Mouse (Mus musculus) embryonic facial prominence, embryonic 11.5 days (tissue): ENCODE measurements around the gene Phc2. TPM values are rescaled to one million over a fixed set of nuclear protein-coding genes. Genes with fewer than 3 reads are reported as not detected.
A peak's percentile ranks its signal among the peaks of the same experiment; 100 is the strongest.

Experiments used
- ATAC-seq: fragments of 200-750 bp; cut with Nextera tagmentation; replicated peaks from 2 replicates; pipeline ENCODE4 v1.8.0; 2017; ENCODE audit warnings: low read depth; ENCODE audit not compliant: insufficient number of reproducible peaks, low FRiP score, low TSS enrichment
- DNase-seq: peaks from one replicate; pipeline ENCODE4 v3.0.0-alpha.2; 2015; ENCODE audit warnings: low spot score
- H3K27ac ChIP-seq: fragments of 300-500 bp; sonication (generic); replicated peaks from 2 replicates; pipeline ENCODE4 v1.5.1; 2014; ENCODE audit warnings: mild to moderate bottlenecking, low read depth, low read length, control low read depth
- H3K27me3 ChIP-seq: fragments of 300-500 bp; sonication (generic); 2 replicates; pipeline ENCODE4 v1.6.1; 2014; ENCODE audit warnings: mild to moderate bottlenecking, low read length, moderate library complexity, mixed read lengths; ENCODE audit not compliant: control insufficient read depth, insufficient read depth
- H3K36me3 ChIP-seq: fragments of 300-500 bp; sonication (generic); replicated peaks from 2 replicates; pipeline ENCODE4 v1.6.1; 2014; ENCODE audit warnings: low read depth, mild to moderate bottlenecking, low read length, moderate library complexity, mixed read lengths; ENCODE audit not compliant: control insufficient read depth, insufficient read depth
- H3K4me1 ChIP-seq: fragments of 300-500 bp; sonication (generic); 2 replicates; pipeline ENCODE4 v1.6.1; 2014; ENCODE audit warnings: low read length, mixed read lengths; ENCODE audit not compliant: control insufficient read depth, insufficient read depth
- H3K4me2 ChIP-seq: fragments of 300-500 bp; sonication (generic); 2 replicates; pipeline ENCODE4 v1.6.1; 2014; ENCODE audit warnings: low read depth, mild to moderate bottlenecking, control low read depth, low read length, moderate library complexity
- H3K4me3 ChIP-seq: fragments of 300-500 bp; sonication (generic); 2 replicates; pipeline ENCODE4 v1.5.1; 2014; ENCODE audit warnings: low read depth, low read length, control low read depth
- H3K9ac ChIP-seq: fragments of 300-500 bp; sonication (generic); replicated peaks from 2 replicates; pipeline ENCODE4 v1.6.1; 2014; ENCODE audit warnings: mild to moderate bottlenecking, control low read depth, low read length
- H3K9me3 ChIP-seq: fragments of 300-500 bp; sonication (generic); replicated peaks from 2 replicates; pipeline ENCODE4 v1.6.1; 2016; ENCODE audit warnings: mild to moderate bottlenecking, low read length, inconsistent platforms, mixed read lengths; ENCODE audit not compliant: control insufficient read depth
- WGBS: fragments of 180-500 bp; shearing (Covaris S2); extraction: QIAGEN DNeasy Blood & Tissue Kit; methylation state at CpG from one replicate; pipeline ENCODE4 v1.1.7; 2014; 5-methylcytosine and 5-hydroxymethylcytosine counted together
- polyA plus RNA-seq: library from polyadenylated mRNA; unstranded; fragments of >200 nt; fragmentation: Nextera tagmentation; extraction: Ambion mirVana; gene quantifications from 2 replicates; pipeline ENCODE4 v1.2.1, GENCODE M21; 2014

Gene Phc2
- polyA plus RNA-seq, 1 experiment from 2014 or later = 68.0 TPM

- no peaks in the 10 kb centered on the region for H3K27me3 ChIP-seq
- no peak for ATAC-seq
- no peaks in the 10 kb centered on the region; the same call in 1 of the 2 replicates for H3K4me1 ChIP-seq
- WGBS = 63% methylated on average over 10 of the region's 10 CpGs
- H3K4me3 ChIP-seq = no peak overlapping the region
- no peak overlapping the region for H3K9ac ChIP-seq
- DNase-seq = no peak
- no peaks in the 10 kb centered on the region for H3K9me3 ChIP-seq
- H3K4me2 ChIP-seq = no peak overlapping the region
- H3K36me3 ChIP-seq = no peaks in the 10 kb centered on the region
- H3K27ac ChIP-seq = no peak overlapping the region
These were observed 18.5 kb upstream of the Phc2 start for GRCm38 (mm10) chr4:128635894-128636585.

- ATAC-seq = no peak
- DNase-seq = no peak
- H3K4me2 ChIP-seq = no peak overlapping the region
- H3K9me3 ChIP-seq = no peaks in the 10 kb centered on the region
- no peaks in the 10 kb centered on the region for H3K36me3 ChIP-seq
- no peaks in the 10 kb centered on the region for H3K27me3 ChIP-seq
- no peaks in the 10 kb centered on the region; the same call in 1 of the 2 replicates for H3K4me1 ChIP-seq
- no peak overlapping the region for H3K4me3 ChIP-seq
- WGBS = 38% methylated on average over 11 of the region's 11 CpGs
- H3K9ac ChIP-seq = no peak overlapping the region
- H3K27ac ChIP-seq = no peak overlapping the region
These were observed 17.3 kb upstream of the Phc2 start for GRCm38 (mm10) chr4:128637250-128637649.

DNA sequence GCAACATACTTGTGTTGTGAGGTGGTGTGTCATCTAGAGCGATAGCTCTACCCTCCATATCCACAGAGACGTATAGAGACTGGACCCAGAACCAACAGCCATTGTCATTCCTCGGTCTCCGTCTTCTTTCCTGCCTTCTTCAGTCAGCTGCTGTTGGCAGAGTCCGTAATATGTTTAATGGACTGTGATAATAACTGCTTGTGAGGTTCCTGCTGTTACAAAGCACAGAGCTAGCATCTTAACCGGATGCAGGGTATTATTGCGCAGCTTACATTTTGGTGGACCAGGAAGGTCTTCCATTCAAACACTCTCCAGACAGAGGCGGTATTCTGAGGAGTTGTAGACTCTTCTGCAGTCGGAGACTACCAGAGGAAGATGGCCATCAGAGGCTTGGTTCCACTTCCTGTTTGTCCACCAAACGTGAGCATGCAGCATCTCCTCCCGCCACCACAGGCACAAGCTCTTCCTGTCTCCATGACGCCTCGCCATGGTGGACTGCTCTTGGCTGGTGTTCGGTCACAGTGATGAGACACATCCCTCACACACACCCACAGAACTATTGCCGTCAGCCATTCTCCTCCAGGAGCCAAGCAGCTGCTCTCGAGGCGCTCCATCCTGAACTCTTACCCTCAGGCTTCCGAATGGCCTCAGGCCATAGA is 16.1 kb upstream of the Phc2 start:
- Histone ChIP-seq H3K4me2 (no peak overlapping the region), H3K9ac (no peak overlapping the region), H3K4me1 (no peaks in the 10 kb centered on the region; the same call in 1 of the 2 replicates), H3K9me3 (no peaks in the 10 kb centered on the region), H3K4me3 (no peak overlapping the region), H3K27ac (no peak overlapping the region), H3K36me3 (no peaks in the 10 kb centered on the region), H3K27me3 (no peaks in the 10 kb centered on the region)
- no peak for ATAC-seq
- 85% methylated on average over 18 of the region's 18 CpGs for WGBS
- DNase-seq = no peak

DNA sequence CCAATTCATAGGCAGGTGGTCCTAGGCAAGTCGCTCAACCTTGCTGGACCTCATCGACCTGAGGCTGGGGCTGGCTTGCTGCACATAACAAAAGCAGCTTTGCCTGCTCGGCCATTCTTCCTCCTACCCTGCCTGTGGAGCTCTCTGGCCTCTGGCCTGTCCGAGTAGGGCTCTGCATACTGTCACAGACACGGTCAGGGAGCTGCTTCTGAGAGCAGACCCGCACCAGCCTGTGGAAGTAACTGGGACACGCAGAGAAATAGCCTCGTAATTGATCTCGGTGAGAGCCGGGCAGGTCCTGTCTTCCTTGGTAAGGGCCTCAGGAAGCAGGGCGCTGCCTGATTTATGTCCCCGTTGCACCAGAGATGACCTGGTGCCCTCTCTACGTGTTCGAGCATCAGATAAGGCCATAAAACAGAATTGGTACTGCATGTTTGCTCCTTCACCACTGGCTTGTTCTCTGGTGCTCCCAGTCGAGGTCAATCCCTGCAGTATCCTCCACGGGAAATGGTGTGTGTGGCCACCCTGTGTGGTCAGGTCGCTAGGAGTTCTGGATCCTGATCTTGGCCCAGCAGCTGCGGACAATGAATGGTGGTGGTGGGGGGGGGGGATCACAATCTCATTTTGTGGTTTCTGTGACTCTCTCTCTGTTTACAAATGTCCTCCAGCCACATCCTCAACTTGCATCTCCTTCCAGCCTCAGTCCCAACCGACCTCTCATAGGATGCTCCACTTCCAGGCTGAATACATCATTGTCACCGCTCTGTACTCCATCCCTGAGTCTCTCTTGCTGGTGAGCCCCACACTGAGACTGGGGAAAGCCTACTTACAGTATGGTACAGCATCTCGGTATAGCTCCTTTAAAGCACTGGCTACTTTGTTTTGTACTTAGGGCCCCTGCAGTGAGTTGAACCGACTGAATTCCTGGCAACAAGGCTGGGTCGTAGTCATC is 12.5 kb upstream of the Phc2 start:
- H3K4me1 ChIP-seq = peaks cover 3% of the 10 kb centered on the region; the same call in 1 of the 2 replicates
- H3K27me3 ChIP-seq = no peaks in the 10 kb centered on the region
- WGBS = 53% methylated on average over 23 of the region's 23 CpGs
- H3K27ac ChIP-seq = no peak overlapping the region
- H3K4me2 ChIP-seq = no peak overlapping the region
- no peaks in the 10 kb centered on the region for H3K9me3 ChIP-seq
- H3K4me3 ChIP-seq = no peak overlapping the region
- H3K36me3 ChIP-seq = no peaks in the 10 kb centered on the region
- no peak for DNase-seq
- H3K9ac ChIP-seq = no peak overlapping the region
- no peak for ATAC-seq

GRCm38 (mm10) chr4:128645896-128646295 is 8.6 kb upstream of the Phc2 start:
- WGBS = 31% methylated on average over 6 of the region's 6 CpGs
- ATAC-seq = no peak
- Histone ChIP-seq H3K27ac (no peak overlapping the region), H3K27me3 (no peaks in the 10 kb centered on the region), H3K4me3 (no peak overlapping the region), H3K9me3 (no peaks in the 10 kb centered on the region), H3K36me3 (no peaks in the 10 kb centered on the region), H3K4me1 (0 out of 2 replicates have a peak, but pooled peaks cover 3% of the 10 kb centered on the region), H3K4me2 (no peak overlapping the region), H3K9ac (no peak overlapping the region)
- DNase-seq = peak; percentile 57

DNA sequence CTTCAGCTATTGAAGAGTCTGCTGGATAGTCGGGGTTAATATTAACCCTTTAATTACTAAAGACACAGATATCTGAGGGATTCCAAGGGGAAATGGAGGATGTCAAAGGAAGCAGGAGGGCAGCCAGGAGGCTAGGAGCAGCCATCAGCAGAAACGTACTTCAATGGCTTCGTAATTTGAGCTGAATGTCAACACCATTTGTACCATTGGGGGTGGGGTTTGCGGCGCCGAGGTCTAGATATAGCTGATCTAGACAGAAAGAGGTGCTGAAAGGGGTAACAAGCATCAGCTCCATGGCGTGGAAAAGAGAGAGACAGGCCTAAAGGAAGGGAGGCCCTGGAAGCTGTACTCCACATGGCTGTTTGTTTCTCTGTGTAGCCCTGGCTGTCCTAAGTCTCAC is 7.7 kb upstream of the Phc2 start:
- Histone ChIP-seq H3K4me1 (0 out of 2 replicates have a peak, but pooled peaks cover 3% of the 10 kb centered on the region), H3K27ac (no peak overlapping the region)

GRCm38 (mm10) chr4:128648567-128649255 is 5.8 kb upstream of the Phc2 start:
- Histone ChIP-seq H3K4me1 (0 out of 2 replicates have a peak, but pooled peaks cover 3% of the 10 kb centered on the region), H3K4me2 (no peak overlapping the region), H3K9me3 (no peaks in the 10 kb centered on the region), H3K36me3 (no peaks in the 10 kb centered on the region), H3K9ac (no peak overlapping the region), H3K27me3 (no peaks in the 10 kb centered on the region), H3K27ac (no peak overlapping the region), H3K4me3 (no peak overlapping the region)
- WGBS = 55% methylated on average over 8 of the region's 8 CpGs
- ATAC-seq (no peak), DNase-seq (no peak)

More for the DNA sequence above, 7.7 kb upstream of the Phc2 start:
- H3K27me3 ChIP-seq = no peaks in the 10 kb centered on the region
- 25% methylated on average over 7 of the region's 7 CpGs for WGBS
- H3K9me3 ChIP-seq = no peaks in the 10 kb centered on the region
- no peak overlapping the region for H3K4me3 ChIP-seq
- ATAC-seq (no peak), DNase-seq (peak; percentile 37)
- H3K9ac ChIP-seq = no peak overlapping the region
- no peak overlapping the region for H3K4me2 ChIP-seq
- no peaks in the 10 kb centered on the region for H3K36me3 ChIP-seq
